Mouse (Mus musculus) hindlimb bud, embryonic 11.5 days (tissue): Measurements from ENCODE around the gene Brpf3.
"Not testable (repeated sequence)": the region's sequence is repeated elsewhere in the genome, so short reads cannot be mapped to it uniquely, and the experiment has no call there.

Experiments
- DNase-seq: peaks from one replicate; pipeline ENCODE4 v3.0.0-alpha.2; 2012; ENCODE audit warnings: low read depth, low spot score; ENCODE audit errors: extremely low spot score

Brpf3 gene

GRCm38 (mm10) chr17:28827665-28828231 is 26.9 kb downstream of the Brpf3 start:
- no peak for DNase-seq

- DNase-seq, result no peak
Observed at GRCm38 (mm10) chr17:28829120-28829519, 28.2 kb downstream of the Brpf3 start.

GRCm38 (mm10) chr17:28831065-28831464 is 30.2 kb downstream of the Brpf3 start:
- DNase-seq, result no peak

DNA sequence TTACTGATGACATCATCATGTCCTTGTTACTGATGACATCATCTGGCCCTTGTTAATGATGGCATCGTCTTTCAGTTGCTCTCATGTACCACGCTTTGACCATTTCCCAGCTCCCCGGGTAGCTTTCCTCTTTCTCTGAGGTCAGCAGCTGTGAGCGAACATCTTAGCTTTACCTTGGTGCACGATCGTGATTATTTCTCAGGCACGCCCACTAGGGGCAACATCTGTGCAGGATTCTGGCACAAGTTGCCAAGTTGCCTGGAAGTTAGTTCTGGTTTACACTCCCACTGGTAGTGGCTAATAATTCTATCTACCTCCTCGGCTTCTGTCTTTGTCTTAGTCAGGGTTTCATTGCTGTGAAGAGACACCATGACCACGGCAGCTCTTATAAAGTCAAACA is 31.1 kb downstream of the Brpf3 start:
- no peak for DNase-seq

- no peak for DNase-seq
Observed at GRCm38 (mm10) chr17:28832875-28833274, 32.0 kb downstream of the Brpf3 start.

- no peak for DNase-seq
Observed at GRCm38 (mm10) chr17:28834676-28835075, 33.8 kb downstream of the Brpf3 start.

DNA sequence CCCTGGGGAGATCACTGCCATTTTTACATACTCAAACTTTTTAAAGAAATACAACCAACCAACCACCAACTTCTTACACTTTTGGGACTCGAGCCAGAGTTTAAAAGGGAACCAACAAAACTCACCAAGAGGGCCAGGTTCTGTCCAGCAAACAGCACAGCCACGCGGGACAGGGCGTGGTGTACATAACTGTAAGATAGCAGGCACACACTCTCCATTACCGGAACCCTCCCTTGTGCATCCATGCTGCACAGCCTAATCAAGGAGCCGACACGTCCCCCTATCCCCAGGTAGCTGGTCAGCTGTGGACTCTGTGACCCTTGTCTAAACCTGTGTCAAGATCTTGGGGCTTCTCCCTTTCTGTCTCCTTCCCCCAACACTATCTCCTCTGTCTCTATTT is 37.0 kb downstream of the Brpf3 start:
- DNase-seq, result no peak

GRCm38 (mm10) chr17:28841947-28842346 is 41.1 kb downstream of the Brpf3 start:
- not testable (repeated sequence) for DNase-seq

- DNase-seq, result no peak
Observed at GRCm38 (mm10) chr17:28843665-28844064, 42.8 kb downstream of the Brpf3 start.

DNA sequence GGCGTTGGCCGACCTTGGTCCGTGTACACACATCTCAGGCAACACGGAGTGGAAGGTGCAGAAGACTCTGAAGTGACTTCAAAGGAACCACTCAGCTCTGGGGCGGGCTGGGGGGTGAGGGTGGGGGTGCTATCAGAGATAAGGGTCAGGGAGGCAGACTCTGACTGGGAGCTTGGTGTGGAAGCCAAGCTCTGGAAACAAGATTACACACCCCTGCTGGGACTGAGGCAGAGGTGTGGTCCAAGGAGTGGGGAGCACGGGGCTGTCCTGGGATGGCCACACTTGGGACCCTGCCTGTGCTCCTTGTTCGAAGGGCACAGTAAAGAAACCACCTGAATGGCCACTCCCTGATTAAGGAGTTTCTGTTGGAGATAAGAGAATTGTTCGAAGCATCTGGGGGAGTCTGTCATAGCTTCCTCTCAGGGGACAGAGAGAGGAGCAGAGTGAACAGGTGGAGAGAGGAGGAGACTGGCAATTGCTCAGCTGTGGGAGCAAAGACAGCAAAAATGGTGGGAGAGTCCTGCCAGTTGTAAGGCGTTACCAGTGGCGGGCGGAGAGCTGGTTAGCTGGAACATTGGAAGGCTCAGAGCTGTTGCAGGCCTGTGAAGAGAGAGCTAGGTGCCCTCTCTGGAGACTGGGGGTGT is 46.2 kb downstream of the Brpf3 start:
- no peak for DNase-seq

DNA sequence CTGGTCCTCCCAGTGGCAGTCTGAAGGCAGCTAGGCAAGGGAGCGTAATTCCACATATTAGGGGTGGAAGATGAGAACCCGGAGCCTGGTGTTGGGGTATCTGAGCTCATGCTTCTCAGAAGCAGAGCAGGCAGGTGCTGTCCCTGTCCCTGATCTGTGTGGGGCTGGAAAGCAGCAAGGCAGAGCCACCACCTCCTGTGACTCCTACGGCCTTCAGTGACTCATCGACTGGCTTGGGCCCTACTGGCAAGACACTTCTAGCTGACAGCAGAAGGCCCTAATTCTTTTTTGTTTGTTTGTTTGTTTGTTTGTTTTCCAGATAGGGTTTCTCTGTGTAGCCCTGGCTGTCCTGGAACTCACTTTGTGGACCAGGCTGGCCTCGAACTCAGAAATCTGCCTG is 49.6 kb downstream of the Brpf3 start:
- DNase-seq, result no peak

DNA sequence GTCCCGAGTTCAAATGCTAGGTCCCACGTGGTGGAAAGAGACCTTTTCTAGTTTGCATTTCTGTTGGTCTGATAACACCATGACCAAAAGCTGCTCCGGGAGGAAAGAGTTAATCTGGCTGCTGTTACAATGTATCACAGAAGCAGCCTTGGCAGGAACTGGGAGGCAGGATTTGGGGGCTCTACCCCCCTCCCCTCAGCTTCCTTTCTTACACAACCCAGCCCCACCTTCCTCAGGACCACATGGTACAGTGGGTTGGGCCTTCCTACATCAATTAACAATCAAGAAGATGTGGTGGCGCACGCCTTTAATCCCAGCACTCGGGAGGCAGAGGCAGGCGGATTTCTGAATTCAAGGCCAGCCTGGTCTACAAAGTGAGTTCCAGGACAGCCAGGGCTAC is 53.5 kb downstream of the Brpf3 start:
- no peak for DNase-seq

DNA sequence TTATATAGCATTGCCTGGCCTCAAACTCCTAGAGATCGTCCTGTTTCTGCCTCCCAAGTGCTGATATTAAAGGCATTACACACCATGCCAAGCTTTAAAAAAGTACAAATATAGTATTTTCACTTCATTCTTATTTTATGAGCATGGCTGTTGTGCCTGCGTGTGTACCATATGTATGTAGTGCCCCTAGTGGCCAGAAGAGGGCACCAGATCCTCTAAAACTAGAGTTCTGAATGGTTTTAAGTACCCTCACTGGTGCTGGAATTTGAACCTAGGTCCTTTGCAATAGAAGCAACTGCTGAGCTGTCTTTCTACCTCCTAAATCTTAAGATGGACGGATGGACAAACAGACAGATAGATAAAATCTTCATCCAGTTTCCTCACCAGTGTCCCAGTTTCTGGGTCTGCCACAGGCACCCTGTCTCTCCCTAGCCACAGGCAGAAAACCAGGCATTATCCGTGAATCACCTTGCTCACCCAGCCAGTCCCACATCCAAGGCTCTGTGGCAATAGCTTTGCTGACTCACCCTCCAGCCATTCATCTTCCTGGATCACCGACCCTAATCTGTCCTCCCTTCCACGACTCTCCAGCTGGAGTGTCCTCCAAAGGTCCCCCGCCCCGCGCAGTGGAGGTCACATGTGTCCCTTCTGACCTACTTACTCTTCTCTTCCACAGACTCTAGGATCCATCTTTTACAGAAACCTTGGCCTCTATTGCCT is 54.4 kb downstream of the Brpf3 start:
- no peak for DNase-seq

DNA sequence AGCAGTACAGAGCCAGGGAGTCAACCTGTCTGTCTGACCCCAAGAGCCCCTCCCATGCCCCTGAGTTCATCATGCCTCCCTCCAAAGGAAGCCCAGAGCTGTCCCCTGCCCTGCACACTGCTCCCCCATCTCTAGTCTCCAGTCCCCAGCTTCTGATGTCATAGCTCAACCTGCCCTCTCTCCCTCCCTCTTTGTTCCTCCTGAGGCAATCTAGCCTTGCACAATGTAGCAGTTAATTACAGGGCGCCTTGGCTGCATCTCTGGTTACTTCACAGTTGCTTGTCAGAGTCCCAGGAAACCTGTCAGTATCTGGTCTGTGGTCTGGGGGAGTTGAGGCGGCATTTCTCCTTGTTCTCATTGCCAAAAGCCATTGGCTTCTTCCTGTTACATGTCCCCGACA is 55.1 kb downstream of the Brpf3 start:
- no peak for DNase-seq

GRCm38 (mm10) chr17:28858205-28858604 is 57.3 kb downstream of the Brpf3 start, which contains the start of gene Pnpla1:
Gene Pnpla1, plus strand, starts transcription at chr17:28858411.
- no peak for DNase-seq

DNA sequence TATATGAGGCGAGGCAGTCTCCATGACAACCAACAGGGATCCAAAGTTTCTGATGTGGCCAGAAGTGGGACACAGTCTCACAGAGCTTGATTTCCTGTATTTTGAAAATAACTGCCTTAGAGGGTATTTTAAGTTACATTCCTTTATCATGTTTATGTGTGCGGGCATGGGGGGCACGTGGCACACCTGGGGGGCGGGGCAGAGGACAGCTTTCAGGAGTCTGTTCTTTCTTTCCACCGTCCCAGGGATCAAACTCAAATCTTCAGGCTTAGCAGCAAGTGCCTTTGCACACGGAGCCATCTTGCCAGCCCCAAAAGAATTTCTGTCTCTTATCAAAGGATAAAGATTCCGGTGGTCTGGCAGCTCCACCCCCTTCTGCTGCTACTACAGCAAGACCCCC is 63.0 kb downstream of the Brpf3 start:
- DNase-seq, result no peak

- DNase-seq, result no peak
Observed at GRCm38 (mm10) chr17:28864464-28864863, 63.6 kb downstream of the Brpf3 start.

DNA sequence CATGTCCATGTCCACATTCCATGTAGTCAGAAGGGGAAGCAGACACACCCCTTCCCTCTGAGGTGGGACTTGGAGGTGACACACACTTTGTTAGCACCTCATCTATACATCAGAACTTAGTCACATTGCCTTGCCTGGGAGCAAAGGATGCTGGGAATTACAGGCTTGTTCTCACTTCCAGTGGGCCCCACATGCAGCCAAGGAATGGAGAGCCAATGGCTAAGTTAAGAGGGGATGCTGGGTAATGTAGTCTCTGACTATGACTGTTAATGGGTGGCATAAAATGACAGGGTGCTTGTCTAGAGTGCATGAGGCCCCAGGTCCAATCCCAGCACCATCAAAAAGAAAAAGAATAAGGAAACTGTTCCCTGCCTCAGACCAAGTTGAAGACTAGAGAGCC is 66.0 kb downstream of the Brpf3 start:
- no peak for DNase-seq

DNA sequence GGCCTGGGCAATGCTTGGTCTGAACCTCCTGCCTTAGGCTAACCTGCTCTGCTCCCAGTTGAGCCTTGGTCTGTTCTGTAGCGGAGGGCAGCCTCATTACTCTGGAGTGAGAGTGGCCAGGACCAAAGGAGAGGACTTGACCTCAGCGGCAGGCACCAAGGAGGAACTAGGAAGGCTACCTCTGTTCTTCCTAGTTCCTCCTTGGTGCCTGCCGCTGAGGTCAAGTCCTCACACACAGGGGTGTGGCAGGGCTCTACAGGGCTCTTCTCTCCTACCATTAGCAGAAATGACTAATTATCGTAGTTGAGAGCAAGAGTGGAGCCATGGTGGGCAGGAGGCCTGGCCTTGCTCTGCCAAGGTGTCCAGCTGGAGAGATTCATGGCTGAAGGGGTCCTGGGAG is 66.5 kb downstream of the Brpf3 start:
- DNase-seq, result no peak

DNA sequence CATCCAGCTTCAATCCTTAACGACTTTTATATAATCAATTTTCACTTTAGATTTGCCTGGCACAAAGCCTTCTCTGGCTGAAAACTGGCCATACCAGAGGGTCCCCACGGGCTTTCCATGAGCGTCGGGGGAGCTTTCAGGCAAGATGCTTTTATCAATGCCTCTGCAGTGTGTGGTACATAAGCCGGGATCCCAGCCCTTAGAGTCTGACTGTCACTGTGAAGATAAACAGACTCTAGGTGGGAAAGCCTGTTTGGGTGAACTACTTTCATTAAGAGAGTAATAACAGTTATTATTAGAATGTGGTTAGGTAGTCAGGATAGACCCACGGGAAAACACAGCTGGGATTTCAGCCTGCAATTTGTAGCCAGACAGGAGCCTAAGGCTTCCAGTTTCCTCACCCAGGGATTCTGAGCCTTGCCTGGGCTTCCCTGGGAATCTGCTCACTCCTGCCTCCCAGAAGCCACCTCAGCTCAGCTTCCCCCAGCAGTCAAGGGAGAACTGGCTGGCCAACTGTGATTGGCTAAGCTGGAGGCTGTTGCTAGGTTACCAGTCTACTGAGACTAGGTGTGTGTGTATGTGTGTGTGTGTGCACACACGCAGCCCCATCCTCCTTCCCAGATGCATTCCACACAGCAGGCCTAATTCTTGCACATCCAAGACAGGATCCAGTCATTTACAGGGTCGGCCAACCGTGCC is 68.7 kb downstream of the Brpf3 start:
- DNase-seq, result no peak

- DNase-seq, result no peak
Observed at GRCm38 (mm10) chr17:28870435-28870834, 69.5 kb downstream of the Brpf3 start.

GRCm38 (mm10) chr17:28871831-28872230 is 70.9 kb downstream of the Brpf3 start:
- DNase-seq, result no peak
